Mouse (Mus musculus): ENCODE measurements around the gene Tph1.
A peak's percentile ranks its signal among the peaks of the same experiment; 100 is the strongest.
"Not testable (repeated sequence)": the region's sequence is repeated elsewhere in the genome, so short reads cannot be mapped to it uniquely, and the experiment has no call there.

Tph1 gene

GRCm38 (mm10) chr7:46672160-46672672 is at the start of gene Tph1:
Tph1 (minus strand) TSS chr7:46672537.
- peak; percentile 16 for DNase-seq

DNA sequence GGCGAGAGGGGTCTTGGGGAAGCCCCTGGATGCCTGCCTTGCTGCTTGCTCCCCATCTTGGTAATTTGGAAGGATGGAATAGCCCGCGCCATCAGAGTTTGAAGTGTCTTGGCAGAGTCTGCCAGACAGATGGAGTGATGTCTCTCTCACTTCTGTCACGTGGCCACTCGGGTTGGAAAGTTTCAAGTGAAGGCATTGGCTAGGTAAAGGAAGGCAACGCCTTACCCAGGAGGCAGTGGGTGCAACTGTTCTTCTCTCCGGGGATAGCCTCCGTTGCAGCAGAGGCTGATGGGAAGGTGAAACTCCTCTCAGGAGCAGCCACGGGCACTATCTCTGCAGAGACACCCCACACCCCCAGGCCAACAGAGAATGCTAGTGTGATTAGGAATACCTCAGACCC is 48.1 kb upstream of the Tph1 start:
- no peak for DNase-seq

DNA sequence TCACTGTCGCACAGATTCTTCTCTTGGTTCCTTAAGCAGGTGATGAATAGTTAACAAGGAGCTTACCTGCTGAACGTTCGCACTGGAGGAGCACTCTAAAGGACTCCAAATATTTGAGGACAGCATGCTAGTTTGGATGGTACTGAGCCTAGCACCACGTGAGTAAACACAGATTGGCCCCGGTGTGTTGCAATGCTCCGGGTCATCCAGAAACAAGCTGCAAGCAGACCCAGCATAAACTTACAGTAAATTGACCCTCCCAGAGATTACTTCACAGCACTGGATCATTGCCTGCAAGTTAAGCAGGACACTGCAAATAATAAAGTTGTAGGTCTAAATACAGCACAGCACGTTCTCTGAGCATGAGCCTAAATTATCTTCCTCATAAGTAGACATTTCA is 47.2 kb upstream of the Tph1 start:
- no peak for DNase-seq

- no peak for DNase-seq
Measured at GRCm38 (mm10) chr7:46718591-46719270, 46.4 kb upstream of the Tph1 start.

DNA sequence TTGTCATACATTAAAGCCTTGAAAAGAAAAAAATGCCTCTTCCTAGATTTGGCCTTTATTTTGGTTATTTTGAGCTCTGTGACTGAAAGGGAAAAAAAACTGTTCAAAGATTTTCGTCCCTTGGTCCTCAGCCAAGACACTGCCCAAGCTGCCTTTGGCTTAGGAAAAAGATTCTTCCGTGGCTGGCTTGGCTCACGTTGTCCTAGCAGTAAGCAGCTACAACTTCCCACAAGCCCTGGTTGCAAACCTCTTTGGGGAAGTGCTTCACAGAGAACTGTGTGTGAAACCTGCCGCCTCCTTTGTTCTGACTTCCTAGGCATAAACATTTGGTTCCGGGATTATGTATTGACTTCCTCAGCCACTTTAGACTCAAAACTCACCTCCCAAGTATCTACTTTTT is 44.6 kb upstream of the Tph1 start:
- DNase-seq = no peak

DNA sequence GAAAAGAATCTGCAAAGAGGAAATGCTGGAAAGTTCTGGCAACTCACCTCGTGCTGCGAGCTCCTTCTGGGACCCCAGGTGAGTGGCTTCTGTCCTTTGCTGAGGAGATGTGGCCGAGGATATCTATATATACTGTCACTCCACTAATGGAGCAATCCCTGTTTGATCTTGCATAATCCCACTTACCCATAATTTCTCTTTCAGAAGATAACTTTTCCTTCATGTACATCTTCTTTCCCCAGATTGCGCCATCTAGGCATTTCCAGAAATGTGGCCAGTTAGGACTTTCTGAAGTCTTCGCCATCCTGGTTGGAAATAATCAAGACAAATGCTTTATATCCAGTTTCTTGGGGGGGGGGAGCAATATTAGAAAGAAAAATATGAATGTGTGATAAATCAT is 43.3 kb upstream of the Tph1 start, which contains the start of gene Saa3:
Saa3 (minus strand) TSS at position 101 of the 400 bp plus-strand sequence.
- DNase-seq = no peak

DNA sequence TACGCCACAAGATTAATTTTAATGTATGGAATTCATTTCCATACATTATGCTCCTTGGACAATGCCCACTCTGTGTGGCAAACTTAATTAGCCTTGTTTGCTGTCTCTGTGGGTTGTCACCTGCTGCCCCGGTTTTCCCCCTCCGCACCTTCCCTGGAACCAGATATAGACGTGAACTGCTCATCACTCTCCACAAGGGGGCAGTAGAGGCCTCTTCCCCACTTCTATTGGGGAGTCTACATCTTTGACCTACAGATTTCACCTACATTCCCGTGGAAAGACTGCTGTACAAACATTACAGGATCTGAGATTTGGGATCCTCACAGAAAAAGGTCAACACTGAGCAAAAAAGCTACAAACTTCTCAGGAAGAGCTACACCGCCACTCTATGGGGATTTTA is 42.2 kb upstream of the Tph1 start:
- peak; percentile 75 for DNase-seq

DNA sequence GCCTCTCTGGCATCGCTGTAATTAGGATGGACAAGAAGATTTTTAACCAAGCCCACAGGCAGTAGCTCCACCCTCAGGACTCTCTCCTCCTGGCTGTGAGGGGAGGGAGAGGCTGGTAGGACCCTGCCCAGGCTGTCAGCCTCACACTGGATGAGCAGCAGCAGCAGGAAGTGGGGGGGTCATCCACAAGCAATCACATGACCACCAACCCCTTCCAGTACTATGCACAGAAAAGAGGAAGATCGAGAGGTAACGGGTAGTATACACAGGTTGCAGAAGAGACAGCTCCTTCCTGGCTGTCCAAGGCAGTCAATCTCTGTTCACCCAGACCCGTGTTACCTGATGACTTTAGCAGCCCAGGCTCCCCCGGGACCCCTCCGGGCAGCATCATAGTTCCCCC is 39.9 kb upstream of the Tph1 start:
- DNase-seq = no peak

GRCm38 (mm10) chr7:46710390-46710844 is 38.1 kb upstream of the Tph1 start, which contains the start of gene Saal1:
Saal1 (minus strand) TSS chr7:46710680.
- peak; percentile 94 for DNase-seq

DNA sequence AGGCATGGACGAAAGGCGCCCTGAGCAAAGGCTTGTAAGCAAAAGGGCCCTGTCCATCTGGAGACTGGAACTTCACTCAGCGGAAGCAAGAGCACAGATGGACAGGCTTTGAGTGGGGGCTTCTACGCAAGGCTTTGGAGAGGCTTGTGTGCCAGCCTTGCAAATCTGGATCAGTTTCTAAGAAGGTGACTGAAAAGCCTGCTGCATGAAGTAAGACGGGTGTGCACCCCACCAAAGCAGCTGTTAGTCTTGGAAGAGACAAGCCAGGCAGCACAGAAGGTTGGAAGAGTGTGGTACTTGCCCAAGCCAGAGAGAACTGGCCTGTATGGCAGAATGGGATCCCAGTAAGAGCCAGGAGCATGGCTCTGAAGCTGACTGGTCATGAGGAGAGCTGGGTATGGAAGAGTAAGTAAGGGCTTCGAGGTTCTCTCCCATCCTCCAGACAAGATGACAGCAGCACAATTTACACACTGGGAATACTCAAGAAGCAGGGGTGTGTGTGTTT is 28.2 kb upstream of the Tph1 start:
- DNase-seq = no peak

DNA sequence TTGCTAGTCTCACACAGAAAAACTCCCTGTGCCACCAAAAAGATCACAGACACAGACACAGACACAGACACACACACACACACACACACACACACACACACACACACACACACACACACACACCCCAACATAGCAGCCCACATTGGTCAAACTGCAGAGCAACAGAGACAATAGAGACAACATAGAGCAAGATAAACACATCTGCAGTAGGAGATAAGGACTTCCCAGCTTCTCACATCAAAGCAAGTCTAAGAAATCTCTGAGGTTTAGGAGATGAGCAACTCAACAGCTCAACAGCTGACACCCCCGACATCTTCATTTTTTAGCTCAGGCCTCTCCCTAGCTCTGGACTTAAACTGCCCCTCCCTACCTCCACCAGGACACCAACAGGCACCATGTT is 24.4 kb upstream of the Tph1 start:
- no peak for DNase-seq

DNA sequence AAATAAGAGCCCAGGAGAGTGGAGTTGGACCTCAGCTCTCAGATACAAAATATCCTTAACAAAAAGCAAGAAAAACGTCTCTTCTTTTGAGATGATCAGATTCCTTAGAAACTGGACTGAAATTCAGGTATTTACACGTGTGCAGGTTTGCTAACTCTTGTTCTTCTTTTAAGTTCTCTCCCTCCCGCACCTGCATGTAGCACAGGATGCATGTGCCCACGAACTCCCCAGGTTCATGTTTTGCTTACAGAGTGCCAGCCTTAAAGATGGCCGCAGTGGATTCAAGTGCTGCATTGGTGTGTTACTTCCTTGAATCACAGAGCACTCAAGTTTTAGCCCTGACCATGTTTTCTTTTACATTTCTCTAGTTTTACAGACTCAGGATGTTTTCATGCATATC is 14.5 kb upstream of the Tph1 start:
- DNase-seq = no peak

- no peak for DNase-seq
Measured at GRCm38 (mm10) chr7:46680732-46681131, 8.4 kb upstream of the Tph1 start.

DNA sequence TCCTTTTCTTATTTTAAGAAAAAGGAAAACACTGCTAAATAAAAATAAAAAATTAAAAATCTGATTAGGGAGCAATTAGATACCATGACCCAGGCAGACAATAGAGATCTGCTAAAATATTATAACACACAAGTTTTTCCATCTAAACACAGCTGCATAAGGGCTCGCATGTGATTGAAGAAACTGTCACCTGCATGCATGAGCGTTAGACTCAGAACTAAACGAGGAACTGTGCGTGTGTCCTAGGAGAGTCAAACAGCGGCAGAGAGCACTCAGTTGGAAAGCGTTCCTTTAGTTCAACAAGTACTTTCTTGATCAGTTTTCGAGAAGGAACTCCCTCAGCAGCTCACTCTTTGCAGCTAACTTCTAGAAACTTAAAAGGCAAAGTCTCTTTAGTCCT is 6.7 kb upstream of the Tph1 start:
- not testable (repeated sequence) for DNase-seq

- DNase-seq = no peak
Measured at GRCm38 (mm10) chr7:46678417-46678816, 6.1 kb upstream of the Tph1 start.

DNA sequence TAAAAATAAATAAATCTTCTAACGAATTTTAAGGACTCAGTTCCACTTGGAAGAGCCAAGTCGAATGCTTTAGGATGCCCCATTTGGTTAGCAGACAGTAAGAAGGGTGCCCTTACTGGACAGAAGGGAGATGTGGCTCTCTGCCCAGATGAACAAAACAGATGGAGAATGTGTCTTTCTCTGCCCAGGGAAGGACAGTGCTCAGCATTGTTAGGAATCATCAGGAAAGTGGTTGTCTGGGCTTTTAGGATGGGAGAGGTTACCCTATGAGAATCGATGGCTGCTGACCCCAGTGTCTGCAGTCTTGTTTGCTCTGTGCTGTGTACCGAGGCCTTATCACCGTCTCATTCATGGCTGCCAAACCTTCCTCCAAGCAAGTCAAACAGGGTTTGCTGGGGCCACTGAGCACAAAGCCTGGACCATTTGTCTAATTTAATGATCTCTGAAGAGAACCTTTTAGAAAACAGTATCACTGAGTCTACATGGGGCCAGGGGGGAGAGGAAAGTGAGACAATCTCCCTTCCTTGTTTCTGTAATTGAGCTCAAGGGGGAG is 4.5 kb upstream of the Tph1 start:
- DNase-seq = no peak

- DNase-seq = no peak
Measured at GRCm38 (mm10) chr7:46675886-46676285, 3.5 kb upstream of the Tph1 start.

DNA sequence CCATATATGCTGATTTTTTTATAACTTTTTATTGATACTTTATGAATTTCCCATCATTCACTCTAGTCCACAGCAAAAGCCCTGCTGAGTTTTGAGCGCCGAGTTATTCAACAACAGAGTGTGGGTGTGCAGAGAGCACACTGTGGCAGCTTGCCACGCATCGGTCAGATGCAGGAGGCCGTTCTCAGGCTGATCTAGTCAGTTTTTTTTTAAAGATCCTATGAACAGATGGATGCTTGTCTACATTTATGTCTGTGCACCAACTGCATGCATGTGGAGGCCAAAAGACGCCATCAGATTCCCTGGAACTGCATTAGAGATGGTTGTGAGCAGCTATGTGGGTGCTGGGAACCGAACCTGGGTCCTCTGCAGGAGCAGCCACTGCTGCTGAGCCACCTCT is 2.7 kb upstream of the Tph1 start:
- no peak for DNase-seq

- DNase-seq = peak; percentile 64
Measured at GRCm38 (mm10) chr7:46667256-46667655, 5.1 kb downstream of the Tph1 start.

GRCm38 (mm10) chr7:46665236-46665635 is 7.1 kb downstream of the Tph1 start:
- DNase-seq = peak; percentile 67

GRCm38 (mm10) chr7:46661591-46662090 is 10.7 kb downstream of the Tph1 start:
- DNase-seq = peak; percentile 35

DNA sequence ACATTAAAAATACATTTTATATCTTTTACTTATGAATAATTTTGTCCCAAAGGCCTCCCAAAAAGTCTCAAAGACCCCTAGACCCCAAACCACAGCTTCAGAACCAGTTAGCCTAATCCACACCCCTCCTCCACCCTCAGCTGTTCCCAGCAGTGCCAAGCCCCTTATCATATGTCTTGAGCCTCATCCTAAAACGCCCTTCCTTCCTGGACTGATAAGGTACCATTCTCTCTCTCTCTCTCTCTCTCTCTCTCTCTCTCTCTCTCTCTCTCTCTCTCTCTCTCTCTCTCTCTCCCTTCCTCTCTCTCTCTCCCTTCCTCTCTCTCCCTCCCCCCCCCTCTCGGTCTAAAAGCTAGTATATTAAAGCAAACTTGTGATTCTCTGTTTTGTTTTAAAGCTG is 20.1 kb downstream of the Tph1 start:
- no peak for DNase-seq

DNA sequence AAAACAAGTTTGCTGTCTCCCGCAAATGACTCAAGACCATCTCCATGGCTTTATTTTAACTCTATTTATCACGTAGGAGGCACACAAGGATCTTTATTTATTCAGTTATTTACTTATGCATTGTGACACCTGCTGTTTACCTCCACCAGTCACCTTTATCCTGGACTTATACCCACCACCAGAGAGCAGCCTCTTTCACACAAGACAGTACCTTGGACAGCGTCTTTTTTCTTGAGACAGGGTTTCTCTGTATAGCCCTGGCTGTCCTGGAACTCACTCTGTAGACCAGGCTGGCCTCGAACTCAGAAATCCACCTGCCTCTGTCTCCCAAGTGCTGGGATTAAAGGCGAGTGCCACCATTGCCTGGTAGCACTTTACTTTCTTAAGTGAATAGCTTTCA is 22.1 kb downstream of the Tph1 start:
- peak; percentile 61 for DNase-seq
